Mouse (Mus musculus): ENCODE measurements around the gene Diras1. TPM values are rescaled to one million over a fixed set of nuclear protein-coding genes. Genes with fewer than 3 reads are reported as not detected.
"Not testable (repeated sequence)": the region's sequence is repeated elsewhere in the genome, so short reads cannot be mapped to it uniquely, and the experiment has no call there.

The Diras1 gene
- 0.12 and 0.17 TPM in 2 replicates for polyA plus RNA-seq (2012; rRNA removed)

DNA sequence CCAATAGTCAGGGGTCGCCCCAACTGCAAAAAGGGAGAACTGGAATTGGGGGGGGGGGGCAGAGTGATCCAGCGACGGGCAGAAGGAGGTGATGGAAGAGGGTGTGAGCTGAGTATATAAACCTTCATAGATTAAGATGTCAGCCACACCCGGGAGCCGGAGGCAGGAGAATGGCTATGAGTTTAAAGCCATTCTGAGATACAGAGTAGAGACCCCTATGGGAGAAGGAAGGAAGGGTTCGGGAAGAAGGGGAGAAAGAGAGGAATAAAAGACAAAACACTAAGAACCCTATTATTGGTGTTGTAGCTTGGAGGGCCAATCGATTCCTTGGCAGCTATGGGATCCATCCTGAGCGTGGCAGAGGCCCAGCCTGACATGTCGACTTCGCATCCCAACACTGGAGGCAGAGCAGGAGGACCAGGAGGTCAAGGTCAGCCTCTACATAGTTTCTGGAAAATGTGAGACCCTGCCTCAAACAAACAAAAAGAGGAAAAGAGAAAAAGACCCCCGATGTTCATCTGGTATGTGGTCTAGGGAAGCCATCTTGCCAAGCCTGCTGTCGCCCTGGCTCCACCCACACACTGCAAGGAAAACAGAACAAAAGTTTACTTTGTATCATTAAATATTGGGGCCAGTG, at the start of gene Diras1:
Gene Diras1, minus strand, starts transcription at position 24 of the 637 bp plus-strand sequence.
- no peak for DNase-seq (ENCODE audit: low spot score)

GRCm38 (mm10) chr10:81073464-81073863, 48.0 kb upstream of the Diras1 start:
- no peak for DNase-seq (ENCODE audit: low spot score)

DNA sequence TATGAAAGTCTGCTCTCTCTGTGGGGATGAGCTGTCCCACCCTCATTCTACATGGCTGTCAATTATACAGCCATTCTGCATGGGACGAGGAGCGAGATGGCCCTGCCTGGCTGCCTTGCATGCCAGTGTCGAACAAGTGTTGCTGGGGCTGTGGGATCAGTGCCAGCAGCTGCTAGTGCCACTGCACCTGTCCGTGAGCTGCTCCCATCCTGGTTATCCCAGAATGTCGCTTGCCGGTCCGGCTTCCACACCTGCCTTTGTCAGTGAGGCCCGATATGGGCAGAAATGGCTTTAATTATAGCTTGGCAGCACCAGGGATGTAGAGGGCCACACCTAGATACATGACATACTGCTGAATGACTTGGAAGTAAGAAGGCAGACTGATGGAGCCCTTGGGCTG, 46.8 kb upstream of the Diras1 start:
- DNase-seq (ENCODE audit: low spot score): no peak

- DNase-seq (ENCODE audit: low spot score): peak; percentile 80
Measured at GRCm38 (mm10) chr10:81069836-81070235, 44.4 kb upstream of the Diras1 start, which contains the start of gene Thop1. Gene Thop1, plus strand, starts transcription at chr10:81070035.

- no peak for DNase-seq (ENCODE audit: low spot score)
Measured at GRCm38 (mm10) chr10:81068706-81069105, 43.2 kb upstream of the Diras1 start.

DNA sequence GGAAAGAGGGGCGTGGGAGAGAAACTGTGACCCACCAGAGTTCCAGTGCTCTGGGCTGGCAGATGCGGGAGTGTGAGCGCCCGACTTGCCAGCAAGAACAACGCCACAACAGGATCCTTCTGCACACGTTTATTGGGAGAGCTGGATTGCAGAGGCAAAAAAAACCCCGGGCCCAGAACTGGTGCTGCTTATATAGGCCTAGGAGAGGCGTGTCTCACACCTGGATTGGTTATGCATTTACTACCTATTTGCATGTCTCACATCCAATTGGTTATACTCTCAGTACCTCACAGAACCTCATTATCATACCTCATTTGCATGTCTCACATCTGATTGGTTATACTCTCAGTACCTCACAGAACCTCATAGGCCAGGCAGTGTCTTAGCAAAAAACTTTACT, 39.1 kb upstream of the Diras1 start:
- not testable (repeated sequence) for DNase-seq (ENCODE audit: low spot score)

DNA sequence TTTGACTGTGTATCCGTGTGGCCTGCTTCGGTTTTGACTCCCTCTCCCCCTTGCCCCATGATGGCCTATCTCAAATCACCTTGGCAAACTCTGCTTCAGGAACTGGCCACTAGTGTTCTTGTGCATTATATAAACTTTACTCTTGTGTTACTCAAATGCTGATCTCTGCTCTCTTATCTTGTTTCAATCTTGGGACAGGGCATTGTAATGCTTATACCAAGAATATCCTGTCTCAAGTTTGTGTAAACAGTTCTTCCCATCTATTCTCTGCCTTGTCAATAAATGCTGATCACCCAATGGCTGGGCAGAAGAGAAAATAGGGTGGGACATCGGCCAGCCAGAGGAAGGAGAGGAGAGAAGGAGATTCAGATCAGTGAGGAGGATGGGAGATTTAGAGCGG, 37.2 kb upstream of the Diras1 start:
- DNase-seq (ENCODE audit: low spot score): no peak

GRCm38 (mm10) chr10:81059603-81060543, 34.4 kb upstream of the Diras1 start, which contains the start of gene Sgta:
Gene Sgta, minus strand, starts transcription at chr10:81060181.
- peak; percentile 80 for DNase-seq (ENCODE audit: low spot score)

- no peak for DNase-seq (ENCODE audit: low spot score)
Measured at GRCm38 (mm10) chr10:81058896-81059295, 33.4 kb upstream of the Diras1 start.

GRCm38 (mm10) chr10:81057406-81058130, 32.1 kb upstream of the Diras1 start:
- DNase-seq (ENCODE audit: low spot score): no peak

DNA sequence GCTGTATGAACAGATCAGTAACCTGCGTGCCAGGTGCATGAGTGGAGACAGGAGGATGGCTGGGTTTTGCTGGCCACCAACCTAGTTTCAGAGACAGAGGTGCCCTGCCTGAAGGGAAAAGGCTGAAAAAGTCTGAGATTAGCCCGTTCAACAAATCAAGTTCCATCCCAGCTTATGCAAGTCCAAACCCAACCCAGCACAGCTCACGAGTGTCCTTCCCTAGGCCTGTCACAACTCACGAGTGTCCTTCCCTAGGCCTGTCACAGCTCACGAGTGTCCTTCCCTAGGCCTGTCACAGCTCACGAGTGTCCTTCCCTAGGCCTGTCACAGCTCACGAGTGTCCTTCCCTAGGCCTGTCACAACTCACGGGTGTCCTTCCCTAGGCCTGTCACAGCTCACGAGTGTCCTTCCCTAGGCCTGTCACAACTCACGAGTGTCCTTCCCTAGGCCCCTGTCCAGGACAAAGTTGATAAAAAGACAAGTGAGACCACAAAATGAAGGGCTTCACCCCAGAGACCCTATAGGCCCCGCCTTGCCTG, 30.4 kb upstream of the Diras1 start:
- not testable (repeated sequence) for DNase-seq (ENCODE audit: low spot score)

- DNase-seq (ENCODE audit: low spot score): no peak
Measured at GRCm38 (mm10) chr10:81055169-81055568, 29.7 kb upstream of the Diras1 start.

GRCm38 (mm10) chr10:81052577-81052976, 27.1 kb upstream of the Diras1 start:
- no peak for DNase-seq (ENCODE audit: low spot score)

- no peak for DNase-seq (ENCODE audit: low spot score)
Measured at GRCm38 (mm10) chr10:81051133-81051532, 25.7 kb upstream of the Diras1 start.

DNA sequence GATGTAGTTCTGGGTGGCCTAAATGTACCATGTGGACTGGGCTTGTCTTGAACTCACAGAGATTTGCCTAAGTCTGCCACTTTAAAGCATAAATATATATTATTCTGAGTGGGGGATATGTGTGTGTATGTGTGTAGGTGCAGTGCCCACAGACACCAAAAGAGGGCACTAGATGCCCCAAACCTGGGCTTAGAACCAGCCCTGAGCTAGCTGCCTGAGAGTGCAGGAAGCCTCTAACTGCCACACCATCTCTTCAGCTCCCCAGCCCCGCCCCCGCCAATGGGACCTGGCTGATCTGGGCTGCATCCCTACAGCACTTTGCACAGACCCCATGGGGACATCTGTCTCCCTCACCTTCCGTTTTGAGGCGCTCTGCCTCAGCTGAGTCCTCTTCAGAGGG, 25.2 kb upstream of the Diras1 start:
- no peak for DNase-seq (ENCODE audit: low spot score)

DNA sequence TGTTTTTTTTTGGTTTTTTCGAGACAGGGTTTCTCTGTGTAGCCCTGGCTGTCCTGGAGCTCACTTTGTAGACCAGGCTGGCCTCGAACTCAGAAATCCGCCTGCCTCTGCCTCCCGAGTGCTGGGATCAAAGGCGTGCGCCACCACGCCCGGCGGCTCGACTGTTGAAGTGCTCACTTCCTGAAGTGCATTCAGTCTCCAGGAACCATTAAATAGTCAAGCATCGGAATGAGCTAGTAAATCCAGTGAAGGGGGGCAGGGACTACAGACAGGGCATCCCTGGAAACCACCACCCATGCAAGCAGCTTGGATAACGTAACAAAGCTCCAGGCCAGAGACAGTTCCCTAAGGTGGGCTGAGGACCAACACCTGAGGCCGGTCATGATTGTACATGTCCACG, 19.8 kb upstream of the Diras1 start:
- not testable (repeated sequence) for DNase-seq (ENCODE audit: low spot score)

DNA sequence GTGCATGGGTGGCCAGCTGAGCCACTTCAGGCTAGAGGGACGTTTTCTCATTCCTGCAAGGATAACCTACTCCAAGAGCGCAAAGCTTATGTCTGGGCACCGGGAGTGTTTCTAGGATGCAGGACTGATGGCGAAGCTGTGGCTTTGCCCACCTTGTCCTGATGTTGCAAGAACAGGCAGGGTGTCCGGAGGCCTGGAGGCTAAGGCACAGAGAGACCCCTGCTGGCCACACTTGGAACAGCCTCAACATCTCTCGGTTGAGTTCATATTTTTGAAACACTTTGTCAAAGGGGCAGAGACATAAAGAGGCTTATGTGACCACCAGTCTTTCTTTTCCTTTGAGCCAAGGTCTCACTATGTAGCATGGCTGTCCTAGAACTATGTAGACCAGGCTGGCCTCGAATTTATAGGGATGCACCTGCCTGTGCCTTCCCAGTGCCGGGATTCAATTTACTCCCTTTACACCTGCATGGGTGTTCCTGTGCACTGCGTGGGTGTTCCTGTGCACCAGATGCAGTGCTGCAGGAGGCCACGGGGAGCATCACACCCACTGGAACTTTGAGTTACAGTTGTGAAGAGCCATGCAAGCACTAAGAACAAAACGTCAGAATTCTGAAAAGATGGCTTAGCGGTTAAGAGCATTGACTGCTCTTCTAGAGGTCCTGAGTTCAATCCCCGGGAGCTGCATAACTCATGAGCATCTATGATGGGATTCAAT, 16.2 kb upstream of the Diras1 start:
- DNase-seq (ENCODE audit: low spot score): no peak

- peak; percentile 99 for DNase-seq (ENCODE audit: low spot score)
Measured at GRCm38 (mm10) chr10:81036988-81037580, 11.6 kb upstream of the Diras1 start, which contains the start of gene Slc39a3. Gene Slc39a3, minus strand, starts transcription at chr10:81037426.

GRCm38 (mm10) chr10:81036251-81036650, 10.8 kb upstream of the Diras1 start:
- DNase-seq (ENCODE audit: low spot score): no peak

- DNase-seq (ENCODE audit: low spot score): no peak
Measured at GRCm38 (mm10) chr10:81033586-81033985, 8.1 kb upstream of the Diras1 start.

- DNase-seq (ENCODE audit: low spot score): no peak
Measured at GRCm38 (mm10) chr10:81029031-81029430, 3.6 kb upstream of the Diras1 start.
